Mouse (Mus musculus) limb, embryonic 11.5 days (tissue): ENCODE results near the gene Tmem248. TPM values are rescaled to one million over a fixed set of nuclear protein-coding genes. Genes with fewer than 3 reads are reported as not detected.

ENCODE experiments used
- polyA plus RNA-seq: library from polyadenylated mRNA; unstranded; fragments of >200 nt; fragmentation: Nextera tagmentation; extraction: Ambion mirVana; gene quantifications from 2 replicates; pipeline ENCODE4 v1.2.1, GENCODE M21; 2014

The Tmem248 gene
- polyA plus RNA-seq, 1 experiment from 2014 or later, result 36.0 TPM

Other genes with a start within 250 kb of the Tmem248 start
- 55.9 and 57.4 TPM in 2 replicates for gene Gusb, start 214.0 kb upstream of the Tmem248 start, polyA plus RNA-seq
- 25.4 and 29.0 TPM in 2 replicates for gene Asl, start 187.8 kb upstream of the Tmem248 start, polyA plus RNA-seq
- gene Crcp, start 187.8 kb upstream of the Tmem248 start, polyA plus RNA-seq, result 29.6 and 30.2 TPM in 2 replicates
- 73.0 and 76.4 TPM in 2 replicates for gene Tpst1, start 143.8 kb upstream of the Tmem248 start, polyA plus RNA-seq
- gene Kctd7, start 72.2 kb upstream of the Tmem248 start, polyA plus RNA-seq, result 3.7 and 5.8 TPM in 2 replicates
- 23.6 and 23.7 TPM in 2 replicates for gene Rabgef1, start 45.3 kb upstream of the Tmem248 start, polyA plus RNA-seq
- 61.3 and 63.3 TPM in 2 replicates for gene Sbds, start 38.4 kb downstream of the Tmem248 start, polyA plus RNA-seq
- 30.5 and 32.6 TPM in 2 replicates for gene Tyw1, start 38.5 kb downstream of the Tmem248 start, polyA plus RNA-seq
- gene Caln1, start 152.4 kb downstream of the Tmem248 start, polyA plus RNA-seq, result 0.11 and 0.24 TPM in 2 replicates
- not detected in 2 replicates for gene A330070K13Rik, start 167.6 kb downstream of the Tmem248 start, polyA plus RNA-seq